Mouse (Mus musculus) brain, adult 10 weeks (tissue): ENCODE data around the gene Rpl12. TPM values are rescaled to one million over a fixed set of nuclear protein-coding genes. Genes with fewer than 3 reads are reported as not detected.

Experiments
- polyA plus RNA-seq: library from polyadenylated mRNA; stranded (reverse); fragments of 350-450 nt; fragmentation: Illumina TruSeq; extraction: RNeasy Lipid Tissue Mini Kit (QIAGEN cat#74804); gene quantifications from one replicate; pipeline ENCODE4 v1.2.3, GENCODE M21; 2015; ENCODE audit warnings: low read depth, low replicate concordance

Gene Rpl12
- polyA plus RNA-seq = 710 TPM

DNA sequence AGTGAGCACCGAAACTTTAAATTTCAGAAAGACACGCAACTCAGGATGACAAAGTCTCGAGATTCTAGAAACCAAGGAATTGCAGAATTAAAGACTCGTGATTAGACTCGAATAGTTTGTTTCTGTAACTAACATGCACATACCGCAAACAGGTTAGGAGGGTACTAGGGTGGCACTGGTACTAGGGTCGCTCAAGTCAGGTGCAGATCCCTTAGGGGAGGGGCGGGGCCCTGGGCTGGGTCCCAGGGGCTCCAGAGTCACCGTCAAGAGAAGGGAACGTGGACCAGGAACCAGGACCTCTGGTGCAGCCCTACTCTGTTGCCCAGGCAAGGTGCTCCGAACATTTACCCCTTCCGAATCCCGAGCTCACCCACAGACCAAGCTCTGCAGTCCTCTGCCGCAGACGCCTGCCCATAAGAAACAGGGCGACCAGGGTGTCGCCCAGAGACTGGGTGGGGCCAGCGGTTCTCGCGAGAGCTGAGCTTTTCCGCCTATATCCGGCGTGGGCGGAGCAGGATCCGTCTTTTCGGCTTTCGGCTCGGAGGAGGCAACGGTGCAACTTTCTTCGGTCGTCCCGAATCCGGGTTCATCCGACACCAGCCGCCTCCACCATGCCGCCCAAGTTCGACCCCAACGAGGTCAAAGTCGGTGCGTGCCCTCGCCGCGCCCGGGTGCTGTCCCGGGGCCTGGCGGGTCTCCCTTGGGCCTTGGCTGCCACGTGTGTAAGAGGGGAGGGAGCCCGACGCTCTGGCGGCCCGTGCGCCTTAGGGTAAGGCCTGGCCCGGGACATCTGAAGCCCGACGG lies at the start of gene Rpl12, which contains the start of gene Lrsam1:
Rpl12 (plus strand) TSS at position 368 of the 804 bp plus-strand sequence.
Lrsam1 (minus strand) TSS at position 423 of the 804 bp plus-strand sequence.

GRCm38 (mm10) chr2:32981725-32982271 lies 20.4 kb downstream of the Rpl12 start, which contains the start of gene Slc2a8:
Gene Slc2a8, minus strand, starts transcription at chr2:32982083.

Other genes starting within 250 kb of the Rpl12 start
- gene Cdk9, start 248.5 kb upstream of the Rpl12 start, polyA plus RNA-seq = 127 TPM
- 15.5 TPM for gene Sh2d3c, start 240.5 kb upstream of the Rpl12 start, polyA plus RNA-seq
- gene 6330409D20Rik, start 220.5 kb upstream of the Rpl12 start, polyA plus RNA-seq = 2.6 TPM
- 35.2 TPM for gene Tor2a, start 204.3 kb upstream of the Rpl12 start, polyA plus RNA-seq
- gene Ttc16, start 185.9 kb upstream of the Rpl12 start, polyA plus RNA-seq = 1.5 TPM
- 6.8 TPM for gene Ptrh1, start 185.8 kb upstream of the Rpl12 start, polyA plus RNA-seq
- 1.3 TPM for gene Cfap157, start 177.1 kb upstream of the Rpl12 start, polyA plus RNA-seq
- gene Stxbp1, start 114.3 kb upstream of the Rpl12 start, polyA plus RNA-seq = 506 TPM
- gene Fam129b, start 85.4 kb upstream of the Rpl12 start, polyA plus RNA-seq = 19.9 TPM
- gene Lrsam1, start 55 bp downstream of the Rpl12 start, polyA plus RNA-seq = 26.3 TPM
- 20.3 TPM for gene Slc2a8, start 20.5 kb downstream of the Rpl12 start, polyA plus RNA-seq
- gene Garnl3, start 170.1 kb downstream of the Rpl12 start, polyA plus RNA-seq = 60.0 TPM